Mouse (Mus musculus) left cerebral cortex, postnatal 36 days (tissue): ENCODE results near the gene Lrrc74b. TPM values are rescaled to one million over a fixed set of nuclear protein-coding genes. Genes with fewer than 3 reads are reported as not detected.
"Not testable (repeated sequence)": the region's sequence is repeated elsewhere in the genome, so short reads cannot be mapped to it uniquely, and the experiment has no call there.

Experiments used
- DNase-seq, 2 experiments: peaks; one replicate each; pipeline ENCODE4 v3.0.0; 2021 to 2022; ENCODE audit warnings: low spot score in 2 of 2, mixed read lengths in 1 of 2
- intact Hi-C: fragments of 180-260 bp; cut with DNase I; formaldehyde crosslinking; loops from one replicate; pipeline ENCODE4 v1.15.1; 2025
- total RNA-seq, 2 experiments: library from RNA; stranded (reverse); gene quantifications; 2 replicates each; pipeline ENCODE4 v1.2.3; 2021

Gene Lrrc74b
- total RNA-seq, 2 experiments from 2014 or later = 0.42 to 0.72 TPM

GRCm38 (mm10) chr16:17554702-17555101 lies 6.3 kb downstream of the Lrrc74b start:
- DNase-seq, intact Hi-C loops: not testable (repeated sequence)

GRCm38 (mm10) chr16:17553910-17554685 lies 6.9 kb downstream of the Lrrc74b start:
- intact Hi-C loops = no loop called here
- DNase-seq = peak in 1 of 2 experiments; percentile 35

- intact Hi-C loops = no loop called here
- no peak for DNase-seq
These were observed 8.2 kb downstream of the Lrrc74b start for GRCm38 (mm10) chr16:17552837-17553236.

- no peak for DNase-seq
These were observed 18.4 kb downstream of the Lrrc74b start for GRCm38 (mm10) chr16:17542632-17543031.

GRCm38 (mm10) chr16:17536584-17536983 lies 24.5 kb downstream of the Lrrc74b start:
- intact Hi-C loops = loop anchor here (10.0 kb wide), 1 partner anchor 132 kb away; the partner anchor contains the start of genes Pi4ka and Snap29
- no peak for DNase-seq

More at GRCm38 (mm10) chr16:17542632-17543031, 18.4 kb downstream of the Lrrc74b start:
- intact Hi-C loops = no loop called here

GRCm38 (mm10) chr16:17532676-17533329 lies 28.2 kb downstream of the Lrrc74b start:
- intact Hi-C loops = loop anchor here (5.0 to 10.0 kb wide), 2 partner anchors 61 to 128 kb away; partner anchors contain the start of genes Pi4ka and Snap29
- no peak for DNase-seq

- DNase-seq = no peak
- intact Hi-C loops = loop anchor here (5.0 to 10.0 kb wide), 2 partner anchors 60 to 127 kb away; partner anchors contain the start of genes Pi4ka and Snap29
These were observed 28.8 kb downstream of the Lrrc74b start for GRCm38 (mm10) chr16:17532271-17532670.

- intact Hi-C loops = loop anchor here (5.0 to 10.0 kb wide), 2 partner anchors 58 to 126 kb away; partner anchors contain the start of genes Pi4ka and Snap29
These were observed 30.3 kb downstream of the Lrrc74b start, which contains the start of gene Thap7 for GRCm38 (mm10) chr16:17530640-17531288. Thap7 (minus strand) TSS chr16:17531136.

GRCm38 (mm10) chr16:17529981-17530586 lies 31.0 kb downstream of the Lrrc74b start:
- intact Hi-C loops = loop anchor here (5.0 to 10.0 kb wide), 2 partner anchors 58 to 125 kb away; partner anchors contain the start of genes Pi4ka and Snap29
- no peak for DNase-seq

More at GRCm38 (mm10) chr16:17530640-17531288, 30.3 kb downstream of the Lrrc74b start, which contains the start of gene Thap7:
- DNase-seq = peak; percentile 96 to 97

- DNase-seq = no peak
- intact Hi-C loops = no loop called here
These were observed 32.8 kb downstream of the Lrrc74b start for GRCm38 (mm10) chr16:17528276-17528675.

GRCm38 (mm10) chr16:17527606-17528005 lies 33.4 kb downstream of the Lrrc74b start:
- intact Hi-C loops = no loop called here
- no peak for DNase-seq

- intact Hi-C loops = no loop called here
- no peak for DNase-seq
These were observed 34.8 kb downstream of the Lrrc74b start for GRCm38 (mm10) chr16:17526223-17526622.

GRCm38 (mm10) chr16:17525524-17525923 lies 35.5 kb downstream of the Lrrc74b start:
- no peak for DNase-seq
- intact Hi-C loops = no loop called here

GRCm38 (mm10) chr16:17524156-17524555 lies 36.9 kb downstream of the Lrrc74b start:
- intact Hi-C loops = no loop called here
- no peak for DNase-seq

GRCm38 (mm10) chr16:17518910-17519309 lies 42.1 kb downstream of the Lrrc74b start:
- no peak for DNase-seq
- intact Hi-C loops = no loop called here

GRCm38 (mm10) chr16:17511431-17511830 lies 49.6 kb downstream of the Lrrc74b start:
- intact Hi-C loops = no loop called here

GRCm38 (mm10) chr16:17510686-17511085 lies 50.4 kb downstream of the Lrrc74b start:
- intact Hi-C loops = no loop called here
- no peak for DNase-seq

More at GRCm38 (mm10) chr16:17511431-17511830, 49.6 kb downstream of the Lrrc74b start:
- DNase-seq = no peak

GRCm38 (mm10) chr16:17510143-17510542 lies 50.9 kb downstream of the Lrrc74b start:
- no peak for DNase-seq
- intact Hi-C loops = no loop called here

GRCm38 (mm10) chr16:17509240-17509597 lies 51.8 kb downstream of the Lrrc74b start:
- intact Hi-C loops = no loop called here
- DNase-seq = no peak
